Mouse (Mus musculus) limb, embryonic 13.5 days (tissue): Measurements from ENCODE around the gene Zfp263. TPM values are rescaled to one million over a fixed set of nuclear protein-coding genes. Genes with fewer than 3 reads are reported as not detected.

Source experiments
- ATAC-seq: fragments of 200-750 bp; cut with Nextera tagmentation; 2 replicates; pipeline ENCODE4 v1.8.0; 2017; ENCODE audit warnings: low read depth, moderate number of reproducible peaks, moderate TSS enrichment; ENCODE audit not compliant: low FRiP score
- H3K27ac ChIP-seq: fragments of 300-500 bp; sonication (generic); 2 replicates; pipeline ENCODE4 v1.5.1; 2015; ENCODE audit warnings: inconsistent platforms, mild to moderate bottlenecking, moderate library complexity
- H3K27me3 ChIP-seq: fragments of 300-500 bp; sonication (generic); 2 replicates; pipeline ENCODE4 v1.6.1; 2015; ENCODE audit warnings: mild to moderate bottlenecking, inconsistent platforms
- H3K36me3 ChIP-seq: fragments of 300-500 bp; sonication (generic); 2 replicates; pipeline ENCODE4 v1.6.1; 2015; ENCODE audit warnings: inconsistent platforms, mild to moderate bottlenecking, moderate library complexity
- H3K4me1 ChIP-seq: fragments of 300-500 bp; sonication (generic); 2 replicates; pipeline ENCODE4 v1.6.1; 2015; ENCODE audit warnings: inconsistent platforms
- H3K4me2 ChIP-seq: fragments of 300-500 bp; sonication (generic); replicated peaks from 2 replicates; pipeline ENCODE4 v1.6.1; 2015; ENCODE audit warnings: inconsistent platforms, mild to moderate bottlenecking, moderate library complexity
- H3K4me3 ChIP-seq: fragments of 300-500 bp; sonication (generic); 2 replicates; pipeline ENCODE4 v1.5.1; 2015; ENCODE audit warnings: moderate library complexity, mild to moderate bottlenecking, inconsistent platforms
- H3K9ac ChIP-seq: fragments of 300-500 bp; sonication (generic); 2 replicates; pipeline ENCODE4 v1.6.1; 2015; ENCODE audit warnings: mild to moderate bottlenecking, inconsistent platforms
- H3K9me3 ChIP-seq: fragments of 300-500 bp; sonication (generic); 2 replicates; pipeline ENCODE4 v1.6.1; 2016; ENCODE audit warnings: inconsistent platforms
- WGBS: fragments of 180-500 bp; shearing (Covaris S2); methylation state at CpG from one replicate; pipeline ENCODE4 v1.1.7; 2015; 5-methylcytosine and 5-hydroxymethylcytosine counted together
- polyA plus RNA-seq: library from polyadenylated mRNA; unstranded; fragments of >200 nt; fragmentation: Nextera tagmentation; extraction: Ambion mirVana; gene quantifications from 2 replicates; pipeline ENCODE4 v1.2.1, GENCODE M21; 2015

Gene Zfp263
- polyA plus RNA-seq = 58.6 and 59.4 TPM in 2 replicates

- H3K27me3 ChIP-seq = no peaks in the 10 kb centered on the region
- ATAC-seq = peak; percentile 99
- H3K36me3 ChIP-seq = peaks cover 29% of the 10 kb centered on the region
- H3K4me3 ChIP-seq = peak within 1 kb of the TSS; percentile 89
- WGBS = under 1% methylated on average over 42 of the region's 42 CpGs
- H3K9me3 ChIP-seq = peaks cover 11% of the 10 kb centered on the region
- peak within 1 kb of the TSS; percentile 79 for H3K27ac ChIP-seq
- H3K9ac ChIP-seq = peak within 1 kb of the TSS; percentile 90
- peak within 1 kb of the TSS; percentile 95 for H3K4me2 ChIP-seq
- peaks cover 22% of the 10 kb centered on the region for H3K4me1 ChIP-seq
These were observed at the start of gene Zfp263 for GRCm38 (mm10) chr16:3743503-3744185. Gene Zfp263, plus strand, starts transcription at chr16:3744093.

GRCm38 (mm10) chr16:3699281-3699680 is 44.6 kb upstream of the Zfp263 start:
- Histone ChIP-seq H3K36me3 (no peaks in the 10 kb centered on the region), H3K9ac (no peak overlapping the region), H3K4me3 (no peak overlapping the region), H3K4me1 (no peaks in the 10 kb centered on the region), H3K4me2 (no peak overlapping the region), H3K27ac (no peak overlapping the region), H3K27me3 (no peaks in the 10 kb centered on the region), H3K9me3 (no peaks in the 10 kb centered on the region)
- WGBS = 83% methylated on average over 8 of the region's 8 CpGs
- ATAC-seq = no peak

- WGBS = 72% methylated on average over 1 of the region's 1 CpGs
- no peak overlapping the region for H3K4me3 ChIP-seq
These were observed 43.0 kb upstream of the Zfp263 start for GRCm38 (mm10) chr16:3700893-3701292.

GRCm38 (mm10) chr16:3706680-3707079 is 37.2 kb upstream of the Zfp263 start:
- no peaks in the 10 kb centered on the region for H3K4me1 ChIP-seq
- no peak overlapping the region for H3K4me3 ChIP-seq
- no peaks in the 10 kb centered on the region for H3K9me3 ChIP-seq
- no peaks in the 10 kb centered on the region for H3K36me3 ChIP-seq
- no peak overlapping the region for H3K4me2 ChIP-seq
- ATAC-seq = no peak
- no peak overlapping the region for H3K9ac ChIP-seq
- no peak overlapping the region for H3K27ac ChIP-seq
- 84% methylated on average over 6 of the region's 6 CpGs for WGBS
- no peaks in the 10 kb centered on the region for H3K27me3 ChIP-seq

More at GRCm38 (mm10) chr16:3700893-3701292, 43.0 kb upstream of the Zfp263 start:
- no peak for ATAC-seq
- H3K36me3 ChIP-seq = no peaks in the 10 kb centered on the region
- H3K9me3 ChIP-seq = no peaks in the 10 kb centered on the region
- no peaks in the 10 kb centered on the region for H3K27me3 ChIP-seq
- no peak overlapping the region for H3K4me2 ChIP-seq
- H3K27ac ChIP-seq = no peak overlapping the region
- no peaks in the 10 kb centered on the region for H3K4me1 ChIP-seq
- H3K9ac ChIP-seq = no peak overlapping the region

GRCm38 (mm10) chr16:3714731-3715130 is 29.2 kb upstream of the Zfp263 start:
- no peak overlapping the region for H3K4me2 ChIP-seq
- no peak overlapping the region for H3K9ac ChIP-seq
- no peaks in the 10 kb centered on the region for H3K9me3 ChIP-seq
- no peaks in the 10 kb centered on the region for H3K36me3 ChIP-seq
- no peak overlapping the region for H3K4me3 ChIP-seq
- no peak overlapping the region for H3K27ac ChIP-seq
- H3K27me3 ChIP-seq = no peaks in the 10 kb centered on the region
- 85% methylated on average over 2 of the region's 2 CpGs for WGBS
- no peak for ATAC-seq
- H3K4me1 ChIP-seq = no peaks in the 10 kb centered on the region

GRCm38 (mm10) chr16:3717980-3718379 is 25.9 kb upstream of the Zfp263 start, which contains the start of gene Mefv:
Gene Mefv, minus strand, starts transcription at chr16:3718097.
- no peaks in the 10 kb centered on the region for H3K36me3 ChIP-seq
- ATAC-seq = no peak
- H3K27ac ChIP-seq = no peak within 1 kb of the TSS
- H3K4me1 ChIP-seq = no peaks in the 10 kb centered on the region
- no peaks in the 10 kb centered on the region for H3K27me3 ChIP-seq
- no peak within 1 kb of the TSS for H3K4me2 ChIP-seq
- whole genome bisulfite sequencing = 86% methylated on average over 6 of the region's 6 CpGs
- no peak within 1 kb of the TSS for H3K9ac ChIP-seq
- H3K4me3 ChIP-seq = no peak within 1 kb of the TSS
- no peaks in the 10 kb centered on the region for H3K9me3 ChIP-seq

- 75% methylated on average over 3 of the region's 3 CpGs for WGBS
- no peak overlapping the region for H3K27ac ChIP-seq
- no peak for ATAC-seq
- H3K4me3 ChIP-seq = no peak overlapping the region
- no peaks in the 10 kb centered on the region for H3K27me3 ChIP-seq
- H3K4me2 ChIP-seq = no peak overlapping the region
- H3K4me1 ChIP-seq = no peaks in the 10 kb centered on the region
- no peak overlapping the region for H3K9ac ChIP-seq
- no peaks in the 10 kb centered on the region for H3K36me3 ChIP-seq
- no peaks in the 10 kb centered on the region; the same call in 1 of the 2 replicates for H3K9me3 ChIP-seq
These were observed 20.7 kb upstream of the Zfp263 start for GRCm38 (mm10) chr16:3723231-3723630.

- Histone ChIP-seq H3K27ac (no peak overlapping the region), H3K4me1 (no peaks in the 10 kb centered on the region), H3K9me3 (no peaks in the 10 kb centered on the region; the same call in 1 of the 2 replicates), H3K36me3 (no peaks in the 10 kb centered on the region), H3K27me3 (no peaks in the 10 kb centered on the region), H3K9ac (no peak overlapping the region), H3K4me3 (no peak overlapping the region), H3K4me2 (no peak overlapping the region)
- WGBS = 82% methylated on average over 6 of the region's 6 CpGs
- ATAC-seq = no peak
These were observed 15.7 kb upstream of the Zfp263 start for GRCm38 (mm10) chr16:3727980-3728720.

GRCm38 (mm10) chr16:3732612-3733011 is 11.3 kb upstream of the Zfp263 start:
- H3K9me3 ChIP-seq = no peaks in the 10 kb centered on the region
- H3K36me3 ChIP-seq = no peaks in the 10 kb centered on the region
- WGBS = 81% methylated on average over 4 of the region's 4 CpGs
- ATAC-seq = no peak
- no peak overlapping the region for H3K27ac ChIP-seq
- H3K4me2 ChIP-seq = no peak overlapping the region
- no peaks in the 10 kb centered on the region for H3K4me1 ChIP-seq
- H3K27me3 ChIP-seq = no peaks in the 10 kb centered on the region
- H3K4me3 ChIP-seq = no peak overlapping the region
- no peak overlapping the region for H3K9ac ChIP-seq

GRCm38 (mm10) chr16:3733198-3733732 is 10.6 kb upstream of the Zfp263 start:
- H3K9ac ChIP-seq = no peak overlapping the region
- H3K4me3 ChIP-seq = no peak overlapping the region
- no peak for ATAC-seq
- no peaks in the 10 kb centered on the region for H3K36me3 ChIP-seq
- no peak overlapping the region for H3K4me2 ChIP-seq
- 68% methylated on average over 1 of the region's 1 CpGs for WGBS
- no peaks in the 10 kb centered on the region for H3K27me3 ChIP-seq
- no peaks in the 10 kb centered on the region for H3K9me3 ChIP-seq
- no peak overlapping the region for H3K27ac ChIP-seq
- H3K4me1 ChIP-seq = no peaks in the 10 kb centered on the region

GRCm38 (mm10) chr16:3742466-3742865 is 1.4 kb upstream of the Zfp263 start:
- WGBS = 96% methylated on average over 6 of the region's 6 CpGs
- peaks cover 19% of the 10 kb centered on the region for H3K36me3 ChIP-seq
- no peaks in the 10 kb centered on the region for H3K27me3 ChIP-seq
- H3K9me3 ChIP-seq = peaks cover 3% of the 10 kb centered on the region; the same call in 1 of the 2 replicates
- no peak for ATAC-seq
- H3K4me1 ChIP-seq = peaks cover 22% of the 10 kb centered on the region
- no peak overlapping the region for H3K4me3 ChIP-seq
- H3K27ac ChIP-seq = no peak overlapping the region
- no peak overlapping the region for H3K9ac ChIP-seq
- H3K4me2 ChIP-seq = no peak overlapping the region

- H3K4me1 ChIP-seq = peaks cover 22% of the 10 kb centered on the region
- peak overlapping the region; percentile 79 for H3K27ac ChIP-seq
- peak overlapping the region; percentile 95 for H3K4me2 ChIP-seq
- ATAC-seq = no peak; the same call in 1 of the 2 replicates
- peak overlapping the region; percentile 90 for H3K9ac ChIP-seq
- no peaks in the 10 kb centered on the region for H3K27me3 ChIP-seq
- peak overlapping the region; percentile 89 for H3K4me3 ChIP-seq
- H3K36me3 ChIP-seq = peaks cover 35% of the 10 kb centered on the region
- WGBS = under 1% methylated on average over 32 of the region's 32 CpGs
- peaks cover 17% of the 10 kb centered on the region for H3K9me3 ChIP-seq
These were observed 350 bp downstream of the Zfp263 start for GRCm38 (mm10) chr16:3744186-3744700.
